Mouse (Mus musculus): Measurements from ENCODE around the gene Abcc4. TPM values are rescaled to one million over a fixed set of nuclear protein-coding genes. Genes with fewer than 3 reads are reported as not detected.

Abcc4 gene
- polyA plus RNA-seq, 1 experiment from 2014 or later = 1.2 TPM

DNA sequence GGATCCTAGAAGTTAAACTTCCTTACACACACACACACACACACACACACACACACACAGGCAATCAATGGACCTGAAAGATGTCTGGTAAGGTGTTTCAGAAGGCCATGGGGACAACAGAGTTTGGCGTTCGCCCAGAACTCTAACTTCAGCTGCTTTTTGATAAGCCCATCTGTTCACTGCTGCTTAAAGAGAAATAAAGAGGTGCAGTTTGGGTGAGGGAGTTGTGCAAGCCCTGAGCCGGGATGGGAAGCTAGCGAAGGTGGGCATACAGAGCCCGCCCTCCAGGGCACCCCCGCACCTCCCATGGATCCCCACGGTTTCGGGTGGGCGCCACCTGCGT lies 583 bp downstream of the Abcc4 start:
- TF ChIP-seq CTCF (IDR thresholded peaks at IDR 0.05; ENCODE audit: low read depth) (no peak), EP300 (IDR thresholded peaks at IDR 0.05; ENCODE audit: low read depth) (no peak)
- peaks cover 5% of the 10 kb centered on the region; the same call in 1 of the 2 replicates for H3K27me3 ChIP-seq (ENCODE audit: insufficient read depth, low read length)
- H3K27ac ChIP-seq (ENCODE audit: low read depth) = peak overlapping the region; percentile 59
- H3K9ac ChIP-seq (replicated peaks) = peak overlapping the region; percentile 66
- peak; percentile 24 for ATAC-seq
- DNase-seq = no peak
- peak overlapping the region; percentile 96 for H3K4me2 ChIP-seq (ENCODE audit: low read depth, low read length)
- 2% methylated on average over 10 of the region's 10 CpGs for WGBS (ENCODE audit: insufficient replicate concordance)
- no peaks in the 10 kb centered on the region for H3K9me3 ChIP-seq (ENCODE audit: low read length)
- peak overlapping the region; percentile 71 for H3K4me3 ChIP-seq (ENCODE audit: low read depth, low read length)
- H3K4me1 ChIP-seq (ENCODE audit: insufficient read depth) = peaks cover 26% of the 10 kb centered on the region
- no peaks in the 10 kb centered on the region for H3K36me3 ChIP-seq (replicated peaks; ENCODE audit: insufficient read depth, low read length)

DNA sequence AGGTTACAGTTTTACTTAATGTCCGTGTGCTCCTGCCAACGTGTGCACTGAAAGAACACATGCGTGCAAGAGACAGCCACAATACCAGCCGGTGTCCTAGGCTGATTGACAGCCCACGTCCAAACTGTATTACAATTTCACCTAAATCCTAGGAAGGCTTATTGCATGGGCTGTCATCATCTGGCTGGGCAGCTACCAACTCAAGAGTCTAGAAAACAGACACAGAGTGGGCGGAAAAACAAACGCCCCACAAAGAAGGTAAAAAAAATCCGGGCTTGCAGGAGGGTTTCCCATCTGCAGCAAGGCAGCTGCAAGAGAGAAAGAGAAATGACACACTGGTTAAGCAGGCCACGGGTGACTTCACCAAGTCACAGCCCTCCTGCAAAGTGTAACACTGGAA lies 2.7 kb downstream of the Abcc4 start:
- Histone ChIP-seq H3K36me3 (replicated peaks; ENCODE audit: insufficient read depth, low read length) (no peaks in the 10 kb centered on the region), H3K27ac (ENCODE audit: low read depth) (no peak overlapping the region), H3K4me2 (ENCODE audit: low read depth, low read length) (no peak overlapping the region), H3K4me1 (ENCODE audit: insufficient read depth) (peaks cover 17% of the 10 kb centered on the region), H3K9me3 (ENCODE audit: low read length) (no peaks in the 10 kb centered on the region), H3K27me3 (ENCODE audit: insufficient read depth, low read length) (peaks cover 5% of the 10 kb centered on the region; the same call in 1 of the 2 replicates), H3K9ac (replicated peaks) (no peak overlapping the region), H3K4me3 (ENCODE audit: low read depth, low read length) (no peak overlapping the region)
- 77% methylated on average over 9 of the region's 9 CpGs for WGBS (ENCODE audit: insufficient replicate concordance)
- DNase-seq = no peak
- ATAC-seq = no peak
- no peak for TF ChIP-seq CTCF (IDR thresholded peaks at IDR 0.05; ENCODE audit: low read depth)

DNA sequence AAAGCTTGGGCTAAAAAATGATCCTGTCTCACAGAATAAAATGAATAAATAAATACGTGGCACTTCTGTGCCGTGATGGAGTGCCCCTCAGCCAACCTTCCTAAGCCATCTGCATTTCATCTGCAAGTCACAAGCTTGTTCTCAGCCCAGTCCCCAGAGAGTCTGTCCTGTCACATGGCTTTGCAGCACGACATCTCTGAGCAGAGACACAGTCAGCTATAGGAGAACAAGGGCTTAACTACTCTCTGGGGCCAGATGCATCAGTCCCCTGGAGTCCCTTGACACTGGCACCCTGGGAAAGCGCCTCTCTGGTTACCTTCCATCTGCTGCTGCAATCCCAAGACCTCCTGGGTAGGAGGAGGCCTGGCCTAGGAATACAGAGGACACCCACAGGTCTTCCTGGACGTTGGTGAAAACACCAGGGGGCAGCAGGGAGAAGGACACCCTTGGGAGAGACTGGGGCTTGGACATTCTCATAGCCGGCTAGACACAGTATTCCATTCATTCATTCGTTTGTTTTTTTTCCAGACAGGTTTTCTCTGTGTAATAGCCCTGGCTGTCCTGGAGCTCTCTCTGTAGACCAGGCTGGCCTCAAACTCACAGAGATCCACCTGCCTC lies 3.9 kb downstream of the Abcc4 start:
- ATAC-seq (no peak), DNase-seq (peak; percentile 74)
- Histone ChIP-seq H3K27me3 (ENCODE audit: insufficient read depth, low read length) (peaks cover 5% of the 10 kb centered on the region; the same call in 1 of the 2 replicates), H3K9ac (replicated peaks) (no peak overlapping the region), H3K36me3 (replicated peaks; ENCODE audit: insufficient read depth, low read length) (no peaks in the 10 kb centered on the region), H3K9me3 (ENCODE audit: low read length) (no peaks in the 10 kb centered on the region), H3K4me2 (ENCODE audit: low read depth, low read length) (no peak overlapping the region), H3K4me3 (ENCODE audit: low read depth, low read length) (no peak overlapping the region), H3K4me1 (ENCODE audit: insufficient read depth) (peaks cover 17% of the 10 kb centered on the region), H3K27ac (ENCODE audit: low read depth) (no peak overlapping the region)
- TF ChIP-seq EP300 (IDR thresholded peaks at IDR 0.05; ENCODE audit: low read depth) = no peak
- TF ChIP-seq CTCF (IDR thresholded peaks at IDR 0.05; ENCODE audit: low read depth) = peak; percentile 76
- 68% methylated on average over 7 of the region's 7 CpGs for WGBS (ENCODE audit: insufficient replicate concordance)

DNA sequence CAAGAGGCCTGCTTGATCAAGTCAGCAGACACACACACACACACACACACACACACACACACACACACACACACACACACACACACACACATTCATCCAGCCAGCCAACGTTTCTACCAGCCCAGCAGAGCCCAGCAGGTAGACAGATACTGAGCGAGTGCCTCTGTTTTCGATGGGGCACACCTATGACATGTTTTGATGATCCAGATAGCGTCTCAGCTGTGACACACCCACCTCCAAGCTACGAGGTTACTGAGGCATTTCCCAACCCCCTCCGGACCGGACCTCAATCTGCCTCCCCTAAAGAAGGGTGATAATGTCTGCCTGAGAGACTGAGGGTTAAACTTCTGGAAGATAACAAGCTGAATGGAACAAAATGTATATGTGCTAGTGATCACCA lies 5.4 kb downstream of the Abcc4 start:
- H3K4me3 ChIP-seq (ENCODE audit: low read depth, low read length) = no peak overlapping the region
- H3K9me3 ChIP-seq (ENCODE audit: low read length) = no peaks in the 10 kb centered on the region
- no peaks in the 10 kb centered on the region for H3K36me3 ChIP-seq (replicated peaks; ENCODE audit: insufficient read depth, low read length)
- TF ChIP-seq EP300 (IDR thresholded peaks at IDR 0.05; ENCODE audit: low read depth) (no peak), CTCF (IDR thresholded peaks at IDR 0.05; ENCODE audit: low read depth) (no peak)
- peaks cover 3% of the 10 kb centered on the region for H3K4me1 ChIP-seq (ENCODE audit: insufficient read depth)
- no peak overlapping the region for H3K27ac ChIP-seq (ENCODE audit: low read depth)
- no peak for ATAC-seq
- no peak overlapping the region for H3K9ac ChIP-seq (replicated peaks)
- peaks cover 4% of the 10 kb centered on the region; the same call in 1 of the 2 replicates for H3K27me3 ChIP-seq (ENCODE audit: insufficient read depth, low read length)
- no peak overlapping the region for H3K4me2 ChIP-seq (ENCODE audit: low read depth, low read length)
- 43% methylated on average over 7 of the region's 7 CpGs for WGBS (ENCODE audit: insufficient replicate concordance)
- no peak for DNase-seq

DNA sequence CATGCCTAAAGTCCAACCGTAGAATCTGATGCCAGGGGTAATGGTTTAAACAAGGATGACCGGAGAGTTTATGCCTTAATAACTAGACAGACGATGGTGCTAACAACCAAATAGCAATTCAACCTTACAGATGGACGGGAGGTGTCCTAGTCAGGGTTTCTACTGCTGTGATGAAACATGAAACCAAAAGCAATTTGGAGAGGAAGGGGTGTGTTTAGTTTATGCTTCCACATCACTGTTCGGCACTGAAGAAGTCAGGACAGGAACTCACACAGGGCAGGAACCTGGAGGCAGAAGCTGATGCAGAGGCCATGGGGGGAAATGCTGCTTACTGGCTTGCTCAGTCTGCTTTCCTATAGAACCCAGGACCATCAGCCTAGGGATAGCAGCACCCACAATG lies 6.1 kb downstream of the Abcc4 start:
- ATAC-seq = no peak
- DNase-seq = no peak
- H3K9me3 ChIP-seq (ENCODE audit: low read length) = no peaks in the 10 kb centered on the region
- 0 out of 2 replicates have a peak, but pooled peaks cover 3% of the 10 kb centered on the region for H3K27me3 ChIP-seq (ENCODE audit: insufficient read depth, low read length)
- H3K27ac ChIP-seq (ENCODE audit: low read depth) = no peak overlapping the region
- H3K4me3 ChIP-seq (ENCODE audit: low read depth, low read length) = no peak overlapping the region
- H3K36me3 ChIP-seq (replicated peaks; ENCODE audit: insufficient read depth, low read length) = no peaks in the 10 kb centered on the region
- WGBS (ENCODE audit: insufficient replicate concordance) = 65% methylated on average over 5 of the region's 5 CpGs
- H3K4me1 ChIP-seq (ENCODE audit: insufficient read depth) = no peaks in the 10 kb centered on the region; the same call in 1 of the 2 replicates
- TF ChIP-seq EP300 (IDR thresholded peaks at IDR 0.05; ENCODE audit: low read depth) = no peak
- TF ChIP-seq CTCF (IDR thresholded peaks at IDR 0.05; ENCODE audit: low read depth) = no peak
- no peak overlapping the region for H3K9ac ChIP-seq (replicated peaks)
- no peak overlapping the region for H3K4me2 ChIP-seq (ENCODE audit: low read depth, low read length)

DNA sequence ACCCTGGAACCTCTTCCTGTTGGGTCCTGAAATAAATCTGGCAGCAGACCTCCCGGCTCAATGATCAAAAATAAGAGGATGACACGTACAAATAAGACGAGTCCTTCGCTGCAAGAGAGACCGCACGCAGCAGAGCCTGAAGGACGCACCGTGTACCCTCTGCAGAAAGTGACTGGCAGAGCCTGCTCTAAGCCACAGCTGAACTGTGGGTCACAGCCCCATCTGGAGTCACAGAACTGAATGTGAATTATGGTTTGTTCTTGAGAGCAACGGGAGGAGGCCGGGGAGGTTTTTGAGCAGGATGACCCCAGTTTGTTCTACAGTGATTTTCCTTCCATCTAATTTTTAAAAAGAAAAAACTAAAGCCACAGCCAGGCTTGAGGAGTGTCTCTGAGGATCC lies 6.5 kb downstream of the Abcc4 start:
- WGBS (ENCODE audit: insufficient replicate concordance) = 81% methylated on average over 10 of the region's 10 CpGs
- Histone ChIP-seq H3K4me2 (ENCODE audit: low read depth, low read length) (no peak overlapping the region), H3K27me3 (ENCODE audit: insufficient read depth, low read length) (0 out of 2 replicates have a peak, but pooled peaks cover 3% of the 10 kb centered on the region), H3K36me3 (replicated peaks; ENCODE audit: insufficient read depth, low read length) (no peaks in the 10 kb centered on the region), H3K27ac (ENCODE audit: low read depth) (no peak overlapping the region), H3K9ac (replicated peaks) (no peak overlapping the region), H3K9me3 (ENCODE audit: low read length) (no peaks in the 10 kb centered on the region), H3K4me3 (ENCODE audit: low read depth, low read length) (no peak overlapping the region), H3K4me1 (ENCODE audit: insufficient read depth) (no peaks in the 10 kb centered on the region; the same call in 1 of the 2 replicates)
- no peak for TF ChIP-seq EP300 (IDR thresholded peaks at IDR 0.05; ENCODE audit: low read depth)
- no peak for TF ChIP-seq CTCF (IDR thresholded peaks at IDR 0.05; ENCODE audit: low read depth)
- DNase-seq (no peak), ATAC-seq (no peak)

Measured in liver, postnatal 0 days (tissue).